Mouse (Mus musculus): Measurements from ENCODE around the gene Jmjd8.

GRCm38 (mm10) chr17:25880913-25881641 is 52.4 kb downstream of the Jmjd8 start:
- TF ChIP-seq CTCF (IDR thresholded peaks at IDR 0.05; ENCODE audit: low read depth, low read length) (no peak), POLR2A (IDR thresholded peaks at IDR 0.05; ENCODE audit: insufficient read depth, low read length) (no peak), EP300 (IDR thresholded peaks at IDR 0.05; ENCODE audit: insufficient read depth, low read depth, low read length) (no peak)

Measured in ES-Bruce4 (cell line).